Mouse (Mus musculus) liver, embryonic 11.5 days (tissue): Measurements from ENCODE around the gene Gli1. TPM values are rescaled to one million over a fixed set of nuclear protein-coding genes. Genes with fewer than 3 reads are reported as not detected.

Source experiments
- ATAC-seq: fragments of 200-750 bp; cut with Nextera tagmentation; replicated peaks from 2 replicates; pipeline ENCODE4 v1.8.0; 2017; ENCODE audit warnings: moderate number of reproducible peaks, mild to moderate bottlenecking, moderate TSS enrichment, moderate library complexity; ENCODE audit not compliant: low FRiP score
- DNase-seq: peaks from one replicate; pipeline ENCODE4 v3.0.0-alpha.2; 2017; ENCODE audit warnings: low spot score
- H3K27ac ChIP-seq: fragments of 300-500 bp; sonication (generic); 2 replicates; pipeline ENCODE4 v1.5.1; 2014; ENCODE audit warnings: mild to moderate bottlenecking, low read depth, low read length, control low read depth
- H3K27me3 ChIP-seq: fragments of 300-500 bp; sonication (generic); replicated peaks from 2 replicates; pipeline ENCODE4 v1.6.1; 2014; ENCODE audit warnings: low read length, mixed read lengths; ENCODE audit not compliant: control insufficient read depth, insufficient read depth
- H3K36me3 ChIP-seq: fragments of 300-500 bp; sonication (generic); 2 replicates; pipeline ENCODE4 v1.6.1; 2014; ENCODE audit warnings: mild to moderate bottlenecking, low read length, moderate library complexity, mixed read lengths; ENCODE audit not compliant: control insufficient read depth, insufficient read depth
- H3K4me1 ChIP-seq: fragments of 300-500 bp; sonication (generic); replicated peaks from 2 replicates; pipeline ENCODE4 v1.6.1; 2014; ENCODE audit warnings: low read length, mixed read lengths; ENCODE audit not compliant: control insufficient read depth, insufficient read depth
- H3K4me2 ChIP-seq: fragments of 300-500 bp; sonication (generic); 2 replicates; pipeline ENCODE4 v1.6.1; 2014; ENCODE audit warnings: mild to moderate bottlenecking, control low read depth, moderate library complexity
- H3K4me3 ChIP-seq: fragments of 300-500 bp; sonication (generic); 2 replicates; pipeline ENCODE4 v1.5.1; 2014; ENCODE audit warnings: low read depth, low read length, control low read depth
- H3K9ac ChIP-seq: fragments of 300-500 bp; sonication (generic); 2 replicates; pipeline ENCODE4 v1.6.1; 2014; ENCODE audit warnings: low read depth, low read length, control low read depth
- H3K9me3 ChIP-seq: fragments of 300-500 bp; sonication (generic); 2 replicates; pipeline ENCODE4 v1.6.1; 2016; ENCODE audit warnings: low read length, inconsistent platforms, mixed read lengths; ENCODE audit not compliant: control insufficient read depth
- WGBS: fragments of 180-500 bp; shearing (Covaris S2); extraction: QIAGEN DNeasy Blood & Tissue Kit; methylation state at CpG from one replicate; pipeline ENCODE4 v1.1.7; 2014; 5-methylcytosine and 5-hydroxymethylcytosine counted together
- polyA plus RNA-seq: library from polyadenylated mRNA; unstranded; fragments of >200 nt; fragmentation: Nextera tagmentation; extraction: Ambion mirVana; gene quantifications from 2 replicates; pipeline ENCODE4 v1.2.1, GENCODE M21; 2014

The Gli1 gene
- polyA plus RNA-seq, 1 experiment from 2014 or later: 2.1 TPM

DNA sequence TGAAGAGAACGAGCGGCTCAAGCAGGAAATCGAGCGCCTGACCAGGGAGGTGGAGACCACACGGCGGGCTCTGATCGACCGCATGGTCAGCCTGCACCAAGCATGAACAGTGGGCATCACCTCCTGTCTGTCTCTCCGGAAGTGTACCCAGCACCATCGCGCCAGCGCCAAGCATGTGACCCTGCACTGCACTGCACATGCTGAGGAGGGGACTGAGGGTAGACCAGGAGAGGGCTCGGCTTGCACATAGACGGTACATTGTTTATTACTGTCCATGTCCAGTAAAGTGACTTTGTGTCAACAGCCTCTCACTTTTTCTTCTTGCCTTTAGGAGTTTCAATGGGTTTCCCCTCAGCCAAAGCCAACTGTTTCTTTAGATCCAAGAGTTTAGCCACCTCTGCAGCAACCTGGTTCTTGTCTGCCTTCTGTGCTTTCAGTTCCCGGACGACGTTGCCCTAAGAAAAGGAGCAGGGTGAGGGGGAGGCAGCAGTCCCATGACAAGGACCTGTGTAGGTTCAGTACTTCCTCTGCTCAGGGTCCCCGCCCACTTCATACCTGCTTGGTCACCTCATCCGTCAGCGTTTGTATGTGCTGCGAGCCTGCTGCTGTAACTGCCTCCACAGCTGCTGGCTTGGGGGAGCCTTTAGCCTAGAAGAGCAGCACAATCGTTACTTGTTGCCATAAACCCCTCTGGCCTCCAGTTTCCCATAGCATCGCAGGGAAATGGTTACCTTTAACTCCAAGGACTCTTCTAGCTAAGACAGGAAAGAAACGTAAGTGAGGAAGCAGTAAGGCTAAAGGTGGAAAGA is 45.6 kb downstream of the Gli1 start:
- Histone ChIP-seq H3K9ac (no peak overlapping the region), H3K9me3 (no peaks in the 10 kb centered on the region), H3K4me1 (peaks cover 19% of the 10 kb centered on the region), H3K27me3 (no peaks in the 10 kb centered on the region), H3K4me2 (no peak overlapping the region), H3K27ac (no peak overlapping the region), H3K4me3 (no peak overlapping the region), H3K36me3 (peaks cover 62% of the 10 kb centered on the region)
- ATAC-seq: no peak
- DNase-seq: no peak
- WGBS: 88% methylated on average over 24 of the region's 24 CpGs

DNA sequence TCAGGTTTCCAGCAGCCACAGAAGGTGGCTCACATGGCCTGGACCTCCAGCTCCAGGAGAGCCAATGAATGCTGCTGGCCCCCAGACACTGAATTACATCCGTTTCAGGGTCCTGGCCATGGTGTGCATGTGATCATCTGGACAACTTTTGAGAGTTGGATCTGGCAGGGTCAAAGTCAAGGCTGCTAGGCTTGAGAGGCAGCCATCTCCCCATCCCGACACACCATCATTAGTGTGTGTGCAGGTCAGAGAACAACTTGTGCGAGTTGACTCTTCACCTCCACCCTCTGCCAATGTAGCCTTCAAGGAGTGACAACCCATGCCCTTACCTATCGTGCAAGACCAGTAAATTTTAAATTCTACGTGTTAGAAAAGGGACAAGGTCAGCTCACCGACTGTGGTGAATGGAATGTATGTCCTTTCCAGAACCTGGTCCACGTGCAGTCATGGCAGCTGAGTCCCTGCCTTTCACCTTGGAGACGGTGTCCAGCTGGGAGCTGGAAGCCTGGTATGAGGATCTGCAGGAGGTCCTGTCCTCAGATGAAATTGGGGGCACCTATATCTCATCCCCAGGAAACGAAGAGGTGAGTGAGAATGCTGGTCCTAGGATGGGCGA is 46.8 kb downstream of the Gli1 start:
- peaks cover 19% of the 10 kb centered on the region for H3K4me1 ChIP-seq
- no peaks in the 10 kb centered on the region for H3K9me3 ChIP-seq
- ATAC-seq (no peak), DNase-seq (no peak)
- no peaks in the 10 kb centered on the region for H3K27me3 ChIP-seq
- no peak overlapping the region for H3K4me3 ChIP-seq
- H3K9ac ChIP-seq: no peak overlapping the region
- no peak overlapping the region for H3K4me2 ChIP-seq
- no peak overlapping the region for H3K27ac ChIP-seq
- peaks cover 56% of the 10 kb centered on the region for H3K36me3 ChIP-seq
- 90% methylated on average over 10 of the region's 10 CpGs for WGBS

DNA sequence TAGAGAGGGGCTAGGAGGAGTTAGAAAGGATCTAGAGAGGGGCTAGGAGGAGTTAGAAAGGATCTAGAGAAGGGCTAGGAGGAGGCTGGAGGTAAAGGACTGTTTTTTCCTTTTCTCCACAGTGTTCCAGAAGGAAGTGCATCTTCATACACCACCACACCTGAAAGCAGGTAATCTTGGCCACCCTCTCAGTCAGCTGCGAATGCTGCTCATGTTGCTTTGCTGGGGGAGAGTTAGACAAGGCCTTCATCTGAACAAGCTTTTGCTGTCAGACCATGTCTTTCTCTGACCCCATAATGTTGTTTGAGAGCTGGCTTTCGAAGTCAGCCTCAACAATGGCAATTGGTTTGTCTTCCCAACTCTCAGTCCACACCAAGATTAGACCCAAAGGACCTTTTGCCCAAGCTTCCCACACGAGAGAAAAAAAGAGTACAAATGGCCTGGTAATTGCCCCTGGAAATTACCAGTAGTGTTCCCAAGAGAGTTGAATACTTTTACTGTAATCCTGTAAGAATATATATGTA is 48.1 kb downstream of the Gli1 start:
- H3K4me3 ChIP-seq: no peak overlapping the region; the same call in 1 of the 2 replicates

DNA sequence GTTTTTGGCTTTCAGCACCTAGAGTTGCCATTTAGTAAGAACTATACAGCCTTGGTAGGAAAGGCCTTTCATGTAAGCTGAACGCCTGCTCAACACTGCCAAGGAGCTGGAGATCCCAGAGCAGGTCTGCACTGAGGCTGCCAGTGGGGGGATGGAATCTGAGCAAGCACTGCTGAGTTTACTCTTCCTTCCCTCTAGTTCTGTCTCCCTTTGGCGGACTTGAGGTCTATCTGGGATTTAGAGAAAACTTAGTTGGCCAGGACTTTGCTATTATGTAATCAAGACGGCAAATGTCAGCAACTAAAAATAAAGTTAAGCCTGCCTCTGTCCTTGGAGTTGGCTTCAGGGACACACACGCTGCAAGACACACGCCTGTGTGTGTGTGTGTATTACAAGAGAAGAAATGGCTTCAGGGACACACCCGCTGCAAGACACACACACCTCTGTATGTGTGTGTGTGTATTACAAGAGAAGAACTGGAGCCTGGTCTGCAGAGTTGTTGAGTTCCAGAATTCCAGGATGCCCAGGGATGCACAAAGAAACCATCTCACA is 48.7 kb downstream of the Gli1 start:
- Histone ChIP-seq H3K27ac (peak overlapping the region; percentile 99), H3K4me2 (peak overlapping the region; percentile 98), H3K36me3 (peaks cover 44% of the 10 kb centered on the region), H3K9ac (peak overlapping the region; percentile 49), H3K4me1 (peaks cover 28% of the 10 kb centered on the region), H3K27me3 (no peaks in the 10 kb centered on the region), H3K4me3 (peak overlapping the region; percentile 86), H3K9me3 (no peaks in the 10 kb centered on the region)
- ATAC-seq (no peak), DNase-seq (no peak)
- 80% methylated on average over 6 of the region's 6 CpGs for WGBS

More for the DNA sequence above, 48.1 kb downstream of the Gli1 start:
- no peak overlapping the region; the same call in 1 of the 2 replicates for H3K4me2 ChIP-seq
- no peak for ATAC-seq
- peak overlapping the region; percentile 99; the same call in 1 of the 2 replicates for H3K27ac ChIP-seq
- H3K9ac ChIP-seq: no peak overlapping the region
- H3K27me3 ChIP-seq: no peaks in the 10 kb centered on the region
- peaks cover 45% of the 10 kb centered on the region for H3K36me3 ChIP-seq
- 90% methylated on average over 3 of the region's 3 CpGs for WGBS
- H3K9me3 ChIP-seq: no peaks in the 10 kb centered on the region
- no peak for DNase-seq
- H3K4me1 ChIP-seq: peaks cover 28% of the 10 kb centered on the region

DNA sequence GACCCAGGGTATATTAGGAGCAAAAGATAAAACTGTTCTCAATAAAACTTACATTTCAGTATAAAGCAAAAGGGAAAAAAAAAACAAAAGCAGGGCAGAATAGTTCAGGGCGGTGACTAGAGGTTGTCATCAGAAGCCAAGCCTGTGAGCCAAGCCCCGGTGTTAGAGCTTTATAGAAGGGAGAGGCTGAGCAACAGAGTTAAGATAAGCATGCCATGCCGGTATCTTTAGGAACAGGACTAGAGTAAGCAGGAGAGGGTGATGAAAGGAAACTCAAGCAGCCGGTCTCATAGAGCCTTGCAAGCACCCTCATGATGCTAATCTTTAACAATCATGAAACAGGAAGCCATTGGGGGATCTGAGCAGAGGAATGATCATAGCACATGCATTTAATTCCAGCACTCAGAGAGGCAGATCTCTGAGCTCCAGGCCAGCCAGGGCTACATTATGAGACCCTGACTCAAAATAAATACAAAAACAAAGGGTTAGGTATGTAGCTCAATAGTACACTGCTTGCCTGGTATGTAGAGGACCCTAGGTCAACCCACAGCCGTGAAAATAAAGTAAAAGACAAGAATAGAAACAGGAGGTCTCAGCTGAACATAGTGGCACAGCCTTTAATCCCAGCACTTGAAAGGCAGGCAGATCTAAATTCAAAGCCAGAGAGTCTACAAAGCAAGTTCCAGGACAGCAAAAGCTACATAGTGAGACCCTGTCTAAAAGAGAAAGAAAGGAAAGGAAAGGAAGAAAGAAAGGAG is 49.7 kb downstream of the Gli1 start:
- peaks cover 38% of the 10 kb centered on the region for H3K36me3 ChIP-seq
- ATAC-seq (peak; percentile 59), DNase-seq (no peak)
- H3K4me2 ChIP-seq: peak overlapping the region; percentile 98
- H3K4me1 ChIP-seq: peaks cover 37% of the 10 kb centered on the region
- H3K9ac ChIP-seq: peak overlapping the region; percentile 90
- peak overlapping the region; percentile 99 for H3K27ac ChIP-seq
- no peaks in the 10 kb centered on the region for H3K9me3 ChIP-seq
- H3K4me3 ChIP-seq: peak overlapping the region; percentile 86
- 15% methylated on average over 5 of the region's 5 CpGs for WGBS
- H3K27me3 ChIP-seq: no peaks in the 10 kb centered on the region

DNA sequence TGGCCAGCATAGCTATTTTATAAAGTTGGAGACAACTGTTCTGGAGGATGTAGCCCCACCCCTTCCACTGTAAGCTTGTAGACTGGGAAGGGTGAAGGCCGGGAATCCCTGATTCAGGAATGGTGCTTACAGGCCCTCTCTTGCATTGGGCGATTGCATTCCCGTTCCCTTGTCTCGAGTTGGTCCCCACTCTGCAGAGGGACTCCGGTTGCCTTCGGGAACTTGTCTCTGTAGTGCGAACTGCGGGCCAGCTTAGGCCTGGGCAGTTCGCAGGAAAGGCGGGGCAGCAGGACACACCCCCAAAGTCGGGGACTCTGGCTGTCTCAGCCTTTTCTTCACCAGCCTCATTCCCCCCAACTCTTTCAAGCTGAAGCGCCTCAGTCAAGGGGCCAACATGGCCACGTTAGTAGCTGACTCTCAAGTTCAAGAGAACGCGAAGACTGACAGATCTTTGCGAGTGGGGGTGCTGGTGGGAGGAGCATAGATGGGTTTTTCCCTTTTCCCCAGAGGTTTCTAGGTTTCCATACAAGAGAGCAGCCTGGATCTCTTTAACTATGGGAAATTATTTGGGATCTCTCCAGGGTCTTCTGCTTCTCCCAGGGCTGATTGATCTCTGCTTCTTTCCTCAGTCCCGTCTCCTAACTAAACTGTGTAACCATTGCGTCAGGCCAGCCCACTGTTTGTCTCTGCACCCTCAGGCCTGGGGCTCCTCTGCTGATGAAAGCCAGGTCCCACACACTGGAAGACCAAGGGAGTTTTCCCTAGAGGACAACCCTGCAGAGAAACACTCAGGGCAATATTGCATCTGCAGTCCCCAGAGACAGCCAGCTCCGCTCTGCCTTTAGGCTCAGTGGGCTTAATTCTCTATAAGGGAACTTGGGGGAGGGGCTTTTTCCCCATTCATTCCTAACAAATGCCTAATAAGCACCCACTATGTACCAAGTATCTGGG is 50.6 kb downstream of the Gli1 start:
- peaks cover 40% of the 10 kb centered on the region for H3K36me3 ChIP-seq
- H3K4me1 ChIP-seq: peaks cover 45% of the 10 kb centered on the region
- peak overlapping the region; percentile 98 for H3K4me2 ChIP-seq

DNA sequence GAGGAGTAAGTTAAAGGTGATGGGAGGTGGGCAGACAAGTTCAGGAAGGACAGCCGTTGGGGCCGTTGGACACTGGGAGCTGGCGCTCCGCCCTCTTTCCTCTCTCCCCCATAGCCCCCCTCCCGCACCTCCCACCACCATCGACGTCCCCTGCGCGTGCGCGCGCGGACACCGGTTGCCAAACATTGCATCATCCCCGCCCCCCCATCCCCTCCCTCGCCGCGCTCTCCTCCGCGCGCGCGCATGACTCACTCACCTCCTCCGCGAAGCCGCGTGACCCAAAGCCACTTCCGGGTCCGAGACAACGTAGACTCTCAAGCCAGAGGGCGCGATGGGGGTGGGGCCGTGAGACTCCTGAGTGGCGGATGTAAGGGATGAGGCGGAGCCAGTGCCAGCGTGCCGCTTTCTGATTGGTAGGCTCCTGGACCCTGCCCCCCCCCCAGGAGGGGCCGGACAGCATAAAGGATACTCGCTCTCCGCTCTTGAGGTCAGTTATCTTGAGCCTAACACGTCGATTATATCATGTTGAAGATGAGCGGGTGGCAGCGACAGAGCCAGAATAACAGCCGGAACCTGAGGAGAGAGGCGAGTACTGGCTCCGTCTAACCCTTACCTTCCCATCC is 51.4 kb downstream of the Gli1 start:
- peak; percentile 100 for DNase-seq
- Histone ChIP-seq H3K27me3 (no peaks in the 10 kb centered on the region), H3K27ac (peak overlapping the region; percentile 99), H3K4me2 (peak overlapping the region; percentile 98), H3K4me3 (peak overlapping the region; percentile 86), H3K4me1 (peaks cover 51% of the 10 kb centered on the region), H3K36me3 (peaks cover 40% of the 10 kb centered on the region), H3K9ac (peak overlapping the region; percentile 90), H3K9me3 (no peaks in the 10 kb centered on the region)
- WGBS: 0% methylated on average over 46 of the region's 47 CpGs
- ATAC-seq: peak; percentile 84

More for the DNA sequence above, 50.6 kb downstream of the Gli1 start:
- Histone ChIP-seq H3K9me3 (no peaks in the 10 kb centered on the region), H3K4me3 (peak overlapping the region; percentile 86), H3K27me3 (no peaks in the 10 kb centered on the region), H3K9ac (peak overlapping the region; percentile 90), H3K27ac (peak overlapping the region; percentile 99)
- ATAC-seq (peak; percentile 35), DNase-seq (peak; percentile 85)
- 4% methylated on average over 19 of the region's 19 CpGs for WGBS
